Mouse (Mus musculus) A20 (cell line): ENCODE results near the gene Gm20479.

Experiments
- DNase-seq: peaks from one replicate; pipeline ENCODE4 v3.0.0-alpha.2; 2011; ENCODE audit warnings: low read depth, low spot score

Gm20479 gene

DNA sequence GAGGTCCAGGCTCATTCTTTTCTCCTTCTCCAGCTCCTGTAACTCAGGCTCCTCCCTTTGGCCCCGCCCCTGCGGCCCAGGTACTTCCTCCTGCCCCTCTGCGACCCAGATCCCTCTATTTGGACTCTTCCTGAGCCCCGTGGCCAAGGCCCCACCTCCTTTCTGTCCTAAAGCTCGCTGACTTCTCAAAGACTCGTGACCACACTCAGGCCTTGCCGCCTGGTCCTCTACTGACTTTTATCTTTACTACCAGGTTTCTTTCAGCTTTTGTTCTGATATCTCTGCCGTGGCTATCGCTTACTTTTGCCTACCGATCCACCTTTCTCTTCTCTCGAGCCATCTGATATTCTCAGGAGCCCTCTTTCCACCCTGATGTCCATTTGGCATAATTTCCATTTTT lies 10.8 kb upstream of the Gm20479 start:
- no peak for DNase-seq

DNA sequence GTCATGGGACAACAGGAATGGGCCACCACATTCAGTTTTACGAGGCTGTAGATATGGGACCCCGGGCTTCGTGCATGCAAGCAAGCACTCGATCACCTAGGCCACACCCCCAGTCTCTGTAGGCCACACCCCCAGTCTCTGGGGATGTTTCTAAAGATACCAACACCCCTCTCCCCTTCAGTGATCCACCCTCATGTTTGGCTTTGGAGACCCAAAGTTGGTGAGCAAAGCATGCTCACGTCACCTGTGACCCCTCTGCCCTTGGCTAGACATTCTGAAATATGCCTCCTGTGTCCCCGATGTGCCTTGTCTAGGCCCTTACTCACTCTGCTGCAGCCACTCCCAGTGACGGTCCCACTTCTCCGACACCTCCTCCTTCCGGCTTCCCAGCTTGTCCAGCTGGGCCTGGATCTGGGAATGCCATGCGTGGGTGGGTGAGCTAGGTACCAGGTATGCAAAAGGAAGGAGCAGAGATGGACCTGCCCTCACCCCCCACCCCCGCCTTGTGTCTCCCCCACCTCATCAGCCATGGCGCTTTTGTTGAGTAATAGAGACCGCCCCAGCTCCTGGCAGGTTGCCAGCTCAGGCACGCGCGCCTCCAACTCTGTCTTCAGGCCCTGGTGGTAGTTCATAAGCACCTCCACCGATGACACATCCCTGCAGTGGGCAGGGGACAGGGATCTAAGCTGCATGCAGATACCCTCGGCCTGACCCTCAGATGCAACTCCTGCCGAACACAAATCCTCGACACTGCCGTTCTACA lies 9.0 kb upstream of the Gm20479 start:
- DNase-seq: no peak

DNA sequence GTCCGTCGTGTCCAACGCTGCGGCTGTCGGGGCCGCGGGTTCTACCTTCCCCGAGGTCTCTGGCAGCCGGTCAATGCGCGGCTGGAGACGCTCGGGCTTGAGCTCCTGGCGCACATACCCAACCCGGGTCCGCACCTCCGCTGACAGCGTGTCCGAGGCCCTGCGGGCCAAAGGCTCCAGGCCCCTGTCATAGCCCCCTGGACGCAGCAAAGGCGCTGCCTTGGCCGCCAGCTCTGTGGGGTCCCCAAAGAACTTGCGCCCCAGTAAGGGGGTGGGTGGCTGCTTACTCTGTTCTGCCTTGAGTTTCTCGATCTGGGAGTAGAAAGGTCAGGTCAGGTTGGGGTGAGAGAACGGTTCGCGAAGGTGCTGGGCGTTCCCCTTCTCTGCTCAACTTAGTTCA lies 7.2 kb upstream of the Gm20479 start:
- DNase-seq: no peak

DNA sequence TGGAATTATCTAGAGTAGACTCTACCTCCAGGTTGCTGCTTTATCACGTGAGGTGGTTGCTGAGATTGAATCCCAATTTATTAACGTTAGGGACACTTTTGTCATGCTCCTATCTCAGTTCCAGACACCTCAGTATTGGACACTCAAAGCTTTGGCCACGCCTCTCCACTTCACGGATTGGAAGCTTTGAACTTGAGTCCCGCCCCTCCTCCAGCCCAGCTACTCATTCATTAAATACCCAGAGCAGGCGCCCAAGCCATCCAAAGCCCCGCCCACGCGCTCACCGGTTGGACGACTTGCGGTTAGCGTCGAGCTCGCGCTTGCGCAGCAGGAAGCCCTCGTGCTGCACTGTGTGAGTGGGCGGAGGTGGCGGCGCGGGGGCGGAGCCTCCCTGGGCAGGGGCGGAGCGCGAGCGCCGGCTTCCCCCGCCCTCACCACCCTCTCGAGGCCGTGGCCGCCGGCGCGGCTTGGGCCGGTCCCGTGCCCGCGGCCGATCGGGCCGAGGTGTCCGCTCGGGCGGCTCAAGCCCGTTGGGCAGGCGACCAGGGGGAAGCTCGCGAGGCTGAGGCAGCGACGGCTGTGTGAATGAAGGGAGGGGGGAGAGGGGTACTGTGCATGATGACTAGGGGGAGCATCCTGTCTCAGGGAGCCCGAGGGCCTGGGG lies 4.2 kb upstream of the Gm20479 start:
- peak; percentile 100 for DNase-seq

DNA sequence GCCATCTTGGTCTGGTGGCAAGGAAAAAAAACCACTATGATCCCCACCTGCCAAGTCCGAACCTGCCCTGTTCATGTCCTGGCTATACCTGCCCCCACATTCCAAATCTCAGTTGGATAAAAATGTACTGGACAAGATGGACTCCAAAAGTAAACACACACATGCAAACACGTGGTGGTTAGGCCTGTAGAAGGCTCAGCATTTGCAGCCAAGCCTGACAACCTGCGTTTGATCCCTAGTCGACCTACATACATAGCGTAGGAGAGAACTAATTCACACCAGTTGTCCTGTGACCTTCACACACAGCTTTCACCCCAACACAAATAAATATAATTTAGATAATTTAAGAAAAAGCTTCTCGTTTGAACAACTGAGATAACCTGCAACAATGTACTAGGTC lies 3.5 kb upstream of the Gm20479 start:
- DNase-seq: no peak

DNA sequence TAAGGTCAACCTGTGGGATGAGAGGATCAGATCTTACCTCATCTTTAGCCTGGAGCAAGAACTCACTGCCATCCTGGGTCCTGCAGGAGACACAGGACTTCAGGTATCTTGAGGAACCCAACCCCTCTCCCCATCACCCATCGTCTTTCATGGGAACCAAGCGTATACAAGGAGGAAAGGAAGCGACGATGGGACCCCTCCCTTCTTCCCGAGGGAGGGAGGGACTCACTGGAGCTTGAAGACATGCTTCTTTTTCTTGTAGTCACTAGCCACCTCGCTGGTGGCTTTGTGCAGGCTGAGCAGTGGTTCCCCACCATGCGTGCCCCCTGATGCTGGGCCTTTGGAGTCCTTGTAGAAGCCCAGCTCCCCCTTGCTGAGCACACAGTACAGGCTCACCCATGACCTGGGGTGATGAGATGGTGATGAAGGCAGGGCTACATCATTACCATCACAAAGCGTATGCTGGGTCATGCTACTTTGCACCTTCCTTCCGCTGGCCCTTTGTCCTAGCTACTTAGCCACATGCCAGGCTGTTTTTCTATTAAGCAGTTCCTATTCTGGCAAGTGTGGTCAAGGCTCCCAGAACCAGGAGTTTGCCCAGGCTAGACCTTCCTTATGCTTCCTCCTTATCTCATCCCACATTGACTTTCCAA lies 2.6 kb upstream of the Gm20479 start:
- DNase-seq: no peak

DNA sequence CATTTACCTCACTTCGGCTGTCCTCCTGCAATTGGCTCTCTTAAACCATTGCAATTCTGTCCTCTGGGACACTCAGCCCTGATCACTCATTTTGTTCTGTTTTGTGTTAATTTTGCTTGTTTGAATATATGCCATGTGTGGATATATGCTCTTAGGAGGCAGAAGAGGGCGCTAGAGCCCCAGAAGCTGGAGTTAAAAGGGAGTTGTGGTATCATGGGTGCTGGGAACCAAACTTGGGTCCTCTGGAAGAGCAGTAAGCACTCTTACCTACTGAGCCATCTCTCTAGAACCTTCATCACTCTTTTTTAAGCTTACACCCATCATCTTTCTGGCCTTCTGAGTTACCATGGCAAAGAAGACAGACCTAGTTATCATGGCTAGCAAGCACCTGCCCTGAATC lies 1.9 kb upstream of the Gm20479 start:
- no peak for DNase-seq

DNA sequence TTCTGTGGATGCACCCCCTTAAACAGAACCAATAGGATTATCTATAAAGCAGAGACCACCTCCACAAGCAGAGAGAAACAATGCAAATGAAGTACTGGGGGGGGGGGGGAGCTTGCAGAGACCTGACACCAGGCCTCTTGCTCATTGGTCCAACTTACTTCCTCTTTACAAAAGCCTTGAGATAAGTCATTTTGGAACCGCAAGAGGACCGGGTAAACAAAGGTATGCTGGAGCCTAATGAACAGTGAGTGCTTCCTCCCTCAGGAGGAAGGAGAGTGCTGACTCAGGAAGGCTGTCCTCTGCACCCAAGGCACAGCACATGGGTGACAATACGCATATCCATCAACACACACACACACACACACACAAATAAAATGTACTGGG lies 368 bp upstream of the Gm20479 start:
- peak; percentile 89 for DNase-seq

DNA sequence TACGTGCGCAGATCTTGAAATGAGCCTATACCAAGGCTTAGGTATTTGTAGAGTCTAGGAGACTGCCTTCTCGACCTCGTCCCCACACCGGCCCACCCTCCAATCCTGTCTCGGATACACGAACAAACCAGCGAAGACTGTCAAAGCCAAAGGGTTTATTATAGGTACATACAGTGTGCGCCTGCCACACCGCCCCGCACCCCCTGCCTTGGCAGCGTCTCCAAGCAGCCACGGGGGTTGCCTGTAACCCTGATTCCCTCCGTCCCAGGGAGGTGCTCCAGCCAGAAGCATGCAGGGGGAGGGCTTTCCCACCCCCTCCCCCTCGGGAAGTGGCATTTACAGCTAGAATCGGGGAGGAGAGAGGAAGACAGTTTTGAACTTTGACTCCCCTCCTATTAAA lies 971 bp downstream of the Gm20479 start:
- peak; percentile 85 for DNase-seq

DNA sequence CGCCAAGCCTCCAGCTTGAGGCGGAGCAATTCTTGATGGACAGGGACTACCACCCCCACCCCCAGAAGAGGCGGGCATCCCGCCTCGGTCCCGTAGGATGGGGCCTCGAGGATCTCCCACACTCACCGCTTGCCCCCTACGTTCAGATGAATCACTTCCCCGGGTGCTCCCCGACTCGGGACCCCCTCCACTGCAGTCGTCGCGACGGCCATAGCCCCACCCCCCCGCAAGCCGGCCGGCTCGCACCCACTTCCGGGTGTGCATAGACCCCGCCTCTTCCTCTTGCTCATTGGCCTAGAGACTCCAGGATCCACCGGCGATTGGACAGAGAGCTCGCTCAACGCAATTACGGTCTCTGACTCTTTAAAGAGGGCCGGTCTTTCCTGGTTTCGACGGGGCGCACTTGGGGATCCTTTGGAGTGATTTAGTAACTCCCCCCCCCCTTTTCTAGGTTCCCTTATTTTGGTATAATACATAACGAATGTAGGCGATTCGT lies 1.4 kb downstream of the Gm20479 start, which contains the start of gene Shkbp1:
Gene Shkbp1 (minus strand): TSS at position 275 of the 496 bp plus-strand sequence.
- DNase-seq: peak; percentile 94

DNA sequence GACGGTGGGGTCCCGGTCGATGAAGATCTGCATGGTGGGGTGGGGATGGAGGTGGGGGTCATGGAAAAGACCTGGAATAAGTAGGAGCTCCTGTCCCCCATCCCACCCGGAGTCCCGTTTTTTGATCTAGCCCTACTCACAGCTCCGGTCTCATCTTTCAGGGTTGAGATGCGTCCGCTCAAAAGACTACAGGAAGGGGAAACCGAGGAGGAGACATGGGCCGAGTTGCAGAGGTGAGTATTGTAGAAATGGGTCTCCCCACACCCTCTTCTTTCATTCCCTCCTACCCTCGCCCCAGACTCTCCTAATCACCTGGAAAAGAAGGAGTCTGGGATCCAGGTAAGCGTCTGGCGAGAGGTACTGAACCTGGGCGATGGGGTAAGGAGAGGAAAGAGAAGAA lies 2.0 kb downstream of the Gm20479 start:
- no peak for DNase-seq

DNA sequence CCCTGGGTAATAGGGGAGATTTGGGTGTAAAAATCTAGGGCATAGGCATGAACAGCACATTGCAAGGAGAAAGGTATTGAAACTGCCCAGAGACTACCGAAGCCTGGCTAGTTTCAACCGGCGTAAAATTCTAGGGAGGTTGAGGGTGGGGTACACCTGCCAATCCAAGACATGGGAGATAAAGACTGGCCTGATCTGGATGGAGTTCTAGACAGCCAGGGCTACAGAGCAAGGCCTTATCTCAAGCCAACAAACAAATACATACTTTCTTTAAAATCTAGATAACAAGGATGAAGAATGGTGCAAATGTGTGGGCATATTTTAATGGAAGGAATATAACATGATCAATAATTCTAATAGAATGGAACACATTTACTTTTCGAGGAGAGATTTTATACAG lies 2.4 kb downstream of the Gm20479 start:
- DNase-seq: no peak

DNA sequence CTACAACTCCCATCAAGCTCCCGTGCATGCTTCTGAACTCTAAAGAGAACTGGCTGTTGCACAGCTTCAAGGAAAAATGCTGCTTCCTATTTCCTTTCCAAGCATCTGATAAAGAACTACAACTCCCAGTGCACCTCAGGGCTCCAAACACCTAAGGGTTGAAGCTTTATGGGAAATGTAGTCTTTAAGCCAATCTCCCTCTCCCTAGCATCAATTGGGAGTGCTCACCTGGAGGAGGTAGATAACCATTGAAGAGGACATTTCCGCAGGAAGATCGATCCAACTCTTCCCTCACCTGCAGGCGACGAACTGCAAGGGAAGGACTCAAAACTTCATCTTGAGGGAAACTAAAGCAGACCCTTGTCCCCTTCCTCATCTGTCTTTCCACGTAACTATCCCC lies 3.1 kb downstream of the Gm20479 start:
- DNase-seq: no peak

DNA sequence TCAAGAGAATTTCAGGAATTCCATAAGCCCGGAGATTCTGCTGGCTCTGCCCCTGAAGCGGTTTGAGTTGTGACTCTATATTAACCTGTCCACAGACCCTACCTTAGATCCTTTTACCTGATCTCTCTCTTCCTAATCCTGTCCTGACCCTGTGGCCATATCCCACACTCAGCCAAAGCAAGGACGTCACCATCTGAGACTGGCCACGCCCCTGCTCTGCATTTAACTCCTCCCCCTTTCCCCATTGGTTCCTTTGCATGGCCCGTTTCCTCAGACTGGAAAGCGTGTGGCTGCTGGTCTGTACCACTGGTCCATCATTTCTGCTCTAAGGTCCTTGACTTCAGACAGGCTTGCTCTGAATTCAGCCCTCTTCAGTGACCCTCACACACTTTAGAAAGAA lies 11.8 kb downstream of the Gm20479 start:
- DNase-seq: no peak

DNA sequence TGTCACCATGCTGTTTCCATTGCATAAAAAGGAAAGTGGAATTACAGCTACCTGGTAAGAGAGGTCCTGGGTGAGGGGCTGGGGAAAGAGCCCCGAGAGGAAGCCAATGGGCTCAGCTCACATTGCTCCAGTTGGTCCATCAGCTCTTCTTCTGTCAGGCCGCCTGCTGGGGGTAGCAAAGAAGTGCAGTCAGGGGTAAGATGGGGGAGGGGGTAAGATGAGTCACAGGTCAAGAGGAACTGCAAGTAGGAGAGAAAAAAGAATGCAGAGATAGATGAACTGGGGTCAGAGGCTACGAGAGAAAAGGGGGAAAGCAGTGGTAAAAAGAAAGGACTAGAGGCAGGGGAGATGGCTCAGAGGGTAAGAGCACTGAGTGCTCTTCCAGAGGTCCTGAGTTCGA lies 14.6 kb downstream of the Gm20479 start:
- DNase-seq: peak; percentile 82

DNA sequence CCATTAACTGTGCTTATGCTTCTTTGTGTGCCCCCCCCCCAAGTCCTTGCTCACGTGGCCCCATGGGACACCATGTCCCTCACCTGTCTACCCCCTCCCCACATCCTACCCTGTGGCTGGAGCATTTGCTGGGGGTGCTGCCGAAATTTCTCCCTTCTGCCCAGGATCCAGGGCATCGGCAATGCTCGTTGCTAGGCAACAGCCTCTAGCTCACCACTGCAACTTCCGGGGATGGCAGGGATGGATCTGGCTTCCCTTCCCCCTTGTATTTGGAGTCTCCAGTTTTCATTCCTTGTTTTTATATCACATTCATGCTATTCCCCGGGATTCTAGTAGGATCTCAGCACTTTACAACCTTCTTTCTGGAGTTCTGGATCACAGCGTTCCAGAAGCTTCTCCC lies 17.7 kb downstream of the Gm20479 start:
- no peak for DNase-seq

DNA sequence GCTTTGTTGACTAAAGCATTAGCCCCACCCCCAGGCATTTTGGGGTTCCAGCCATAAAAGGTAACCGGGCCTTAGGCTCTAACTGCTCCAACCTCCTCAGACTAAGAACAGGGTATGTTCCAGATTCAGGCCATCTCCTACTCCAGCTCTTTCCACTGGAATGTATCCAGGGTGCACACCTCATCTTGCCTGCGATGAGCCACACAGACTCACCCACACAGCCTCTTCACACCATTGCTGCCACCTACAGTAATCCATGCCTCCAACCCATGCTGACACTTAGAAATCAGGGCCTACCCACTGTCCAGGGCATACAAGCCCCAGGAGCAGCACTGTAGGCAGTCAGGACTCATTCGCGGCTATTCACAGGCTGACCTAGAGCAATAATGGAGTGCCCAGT lies 18.1 kb downstream of the Gm20479 start:
- no peak for DNase-seq

DNA sequence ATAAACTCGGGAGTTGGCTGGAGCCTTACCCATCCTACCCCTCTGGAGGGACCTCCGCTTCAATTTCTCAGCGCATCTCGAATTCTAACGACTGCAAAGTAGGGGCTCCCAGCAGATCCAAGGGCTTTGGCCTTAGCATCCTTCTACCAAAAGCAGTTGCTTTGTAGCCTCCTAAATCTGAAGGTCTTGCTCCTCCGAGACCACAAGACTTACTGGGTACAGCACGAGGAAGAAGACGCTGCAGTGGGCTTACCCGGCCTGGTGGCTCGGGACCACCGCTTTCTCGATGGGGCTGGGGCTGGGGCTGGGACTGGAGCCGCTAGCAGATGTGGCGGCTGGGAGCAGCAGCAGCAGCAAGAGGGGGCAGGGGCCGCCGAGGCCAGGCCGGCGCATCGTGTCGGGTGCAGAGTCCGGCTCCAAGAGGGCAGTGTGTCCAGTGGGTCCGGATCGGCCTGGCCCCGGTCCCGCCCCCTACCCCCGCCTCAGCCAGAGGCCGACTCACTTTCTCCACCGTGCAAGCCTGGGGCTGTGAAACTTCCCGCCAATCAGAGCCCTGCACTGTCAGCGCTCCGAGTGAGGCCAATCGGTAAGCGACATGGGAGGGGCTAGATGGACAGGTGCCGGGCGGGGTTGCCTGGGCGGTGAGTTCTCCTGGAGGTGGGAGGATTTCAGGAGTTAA lies 19.9 kb downstream of the Gm20479 start, which contains the start of gene Ltbp4:
Gene Ltbp4 (minus strand): TSS at position 518 of the 679 bp plus-strand sequence.
- peak; percentile 82 for DNase-seq

DNA sequence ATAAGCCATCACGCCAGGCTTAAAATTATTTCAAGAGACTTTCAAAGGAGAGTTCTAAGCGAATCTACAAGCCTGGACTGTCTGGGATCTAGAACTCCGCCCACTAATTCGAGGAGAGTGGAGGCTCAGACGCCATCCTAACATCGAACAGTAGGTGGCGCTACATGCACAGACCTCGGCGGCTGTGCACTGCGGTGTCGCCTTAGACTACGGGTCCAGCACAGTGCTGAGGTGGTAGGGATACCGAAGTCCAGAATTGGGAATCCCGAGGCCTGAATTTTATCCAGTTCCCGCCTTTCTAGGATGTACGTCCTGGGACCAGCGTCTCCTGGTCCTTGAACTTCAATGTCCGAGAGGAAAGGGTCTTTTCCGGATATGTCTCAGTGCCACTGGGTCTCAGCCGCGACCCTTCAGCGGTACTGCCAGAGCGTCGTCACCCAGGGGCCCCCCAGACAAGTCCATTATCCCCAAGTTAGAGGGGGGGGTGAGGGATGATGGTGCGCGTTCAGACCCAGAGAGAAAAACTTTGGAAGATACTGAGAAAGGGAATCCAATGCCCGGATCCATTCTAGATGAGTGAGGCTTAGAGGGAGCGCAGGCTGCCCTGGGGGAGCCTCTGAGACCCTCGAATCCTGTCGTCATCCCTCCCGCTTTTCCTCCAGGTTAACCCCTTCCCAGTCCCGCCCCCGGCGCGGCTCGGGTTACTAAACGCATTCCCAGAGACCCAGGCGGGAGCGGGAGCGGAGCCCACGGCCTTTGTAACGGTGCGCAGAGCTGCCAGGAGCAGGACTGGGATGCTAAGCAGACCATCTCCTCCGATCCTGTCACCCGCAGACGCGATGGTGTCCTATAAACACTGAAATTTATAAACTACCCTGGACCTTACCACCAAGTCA lies 21.0 kb downstream of the Gm20479 start:
- DNase-seq: peak; percentile 84

DNA sequence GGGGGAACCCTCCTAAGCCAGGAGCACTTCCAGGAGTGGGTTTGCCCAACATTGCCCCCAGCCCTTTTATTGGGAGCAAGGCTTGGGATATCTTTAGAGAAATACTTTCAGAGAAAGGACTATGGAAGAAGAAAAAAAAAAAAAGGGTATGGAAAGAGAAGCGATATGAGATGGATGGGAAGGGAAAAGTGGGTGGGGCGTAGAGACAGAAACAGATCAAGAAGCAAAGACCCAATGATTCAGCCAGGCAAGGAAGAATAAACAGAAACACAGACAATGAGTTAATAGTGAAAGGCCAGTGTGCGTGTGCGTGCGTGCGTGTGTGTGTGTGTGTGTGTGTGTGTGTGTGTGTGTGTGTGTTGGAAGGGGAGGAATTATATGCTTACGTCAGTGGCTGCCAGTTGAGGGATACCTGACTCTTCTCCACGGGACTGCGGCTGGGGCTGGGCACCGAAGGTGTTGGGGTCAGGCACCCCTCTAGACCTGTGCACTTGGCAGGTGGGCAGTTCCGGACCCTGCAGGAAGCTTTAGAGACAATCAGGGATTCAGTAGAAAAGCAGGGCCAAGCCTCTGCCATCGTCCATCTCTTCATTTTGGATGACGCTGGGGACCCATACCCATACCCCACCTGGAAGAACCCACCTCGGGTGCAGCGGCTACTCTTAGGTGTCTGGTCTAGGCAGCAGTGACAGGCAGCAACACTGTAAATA lies 22.1 kb downstream of the Gm20479 start:
- no peak for DNase-seq
